Mouse (Mus musculus): Measurements from ENCODE around the gene Ciao2a.

DNA sequence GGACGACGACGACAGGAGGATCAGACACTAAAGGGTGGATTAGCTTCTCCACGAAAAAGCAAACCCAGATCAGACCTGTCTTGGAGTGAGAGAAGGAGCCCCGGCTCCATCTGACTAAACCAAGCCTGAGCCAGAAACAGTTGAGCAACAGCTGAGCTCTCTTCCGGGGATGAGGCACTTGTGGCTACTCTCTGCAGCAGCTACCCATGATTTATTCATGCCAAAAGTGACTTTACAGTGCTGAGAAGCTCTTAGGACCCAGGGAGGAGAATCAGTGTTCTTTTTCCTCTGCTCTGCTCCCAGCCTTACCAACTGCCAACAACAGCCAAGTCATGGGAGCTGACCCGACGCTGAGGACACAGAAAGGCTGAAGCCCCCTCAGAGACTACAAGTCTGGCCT, 9.5 kb upstream of the Ciao2a start:
- no peak for TF ChIP-seq POLR2A (IDR thresholded peaks at IDR 0.05; ENCODE audit: control insufficient read depth, extremely low read depth, insufficient read depth, low read length, poor library complexity)
- TF ChIP-seq CTCF (IDR thresholded peaks at IDR 0.05; ENCODE audit: borderline replicate concordance, control insufficient read depth, extremely low read depth, insufficient read depth, low read length, poor library complexity) = no peak
